Mouse (Mus musculus): ENCODE measurements around the gene Rab7b. TPM values are rescaled to one million over a fixed set of nuclear protein-coding genes. Genes with fewer than 3 reads are reported as not detected.

Gene Rab7b
- polyA plus RNA-seq, 1 experiment from 2014 or later: 14.0 TPM

GRCm38 (mm10) chr1:131723549-131723948 lies 35.1 kb downstream of the Rab7b start:
- ATAC-seq (ENCODE audit: insufficient number of reproducible peaks, low FRiP score, low TSS enrichment, low read depth): no peak
- no peaks in the 10 kb centered on the region for H3K27me3 ChIP-seq
- 82% methylated on average over 4 of the region's 4 CpGs for WGBS

DNA sequence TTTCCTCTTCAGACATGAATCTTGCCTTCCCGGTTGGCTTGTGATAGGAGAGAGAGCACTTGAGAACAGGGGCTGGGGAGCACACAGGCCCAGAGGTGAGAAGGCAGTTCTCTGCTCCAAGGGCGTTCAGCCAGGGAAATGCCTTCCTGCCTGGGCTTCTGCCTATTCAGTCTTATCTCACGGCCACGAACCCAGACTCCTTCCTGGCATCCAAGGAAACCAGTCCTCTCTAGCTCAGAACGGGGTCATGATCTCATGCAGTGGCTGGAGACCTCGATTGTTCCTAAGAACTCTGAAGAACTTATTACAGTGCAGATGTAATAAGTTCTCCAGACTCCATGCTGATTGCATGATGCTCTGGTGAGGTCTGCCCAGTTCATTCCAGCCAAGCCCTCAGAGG lies 38.1 kb downstream of the Rab7b start:
- ATAC-seq (ENCODE audit: insufficient number of reproducible peaks, low FRiP score, low TSS enrichment, low read depth): no peak
- WGBS: 62% methylated on average over 6 of the region's 6 CpGs

More at GRCm38 (mm10) chr1:131723549-131723948, 35.1 kb downstream of the Rab7b start:
- no peak overlapping the region for H3K4me3 ChIP-seq
- H3K4me1 ChIP-seq: no peaks in the 10 kb centered on the region
- H3K36me3 ChIP-seq: no peaks in the 10 kb centered on the region
- H3K27ac ChIP-seq: no peak overlapping the region
- no peak overlapping the region for H3K4me2 ChIP-seq
- H3K9ac ChIP-seq: no peak overlapping the region
- no peaks in the 10 kb centered on the region for H3K9me3 ChIP-seq

DNA sequence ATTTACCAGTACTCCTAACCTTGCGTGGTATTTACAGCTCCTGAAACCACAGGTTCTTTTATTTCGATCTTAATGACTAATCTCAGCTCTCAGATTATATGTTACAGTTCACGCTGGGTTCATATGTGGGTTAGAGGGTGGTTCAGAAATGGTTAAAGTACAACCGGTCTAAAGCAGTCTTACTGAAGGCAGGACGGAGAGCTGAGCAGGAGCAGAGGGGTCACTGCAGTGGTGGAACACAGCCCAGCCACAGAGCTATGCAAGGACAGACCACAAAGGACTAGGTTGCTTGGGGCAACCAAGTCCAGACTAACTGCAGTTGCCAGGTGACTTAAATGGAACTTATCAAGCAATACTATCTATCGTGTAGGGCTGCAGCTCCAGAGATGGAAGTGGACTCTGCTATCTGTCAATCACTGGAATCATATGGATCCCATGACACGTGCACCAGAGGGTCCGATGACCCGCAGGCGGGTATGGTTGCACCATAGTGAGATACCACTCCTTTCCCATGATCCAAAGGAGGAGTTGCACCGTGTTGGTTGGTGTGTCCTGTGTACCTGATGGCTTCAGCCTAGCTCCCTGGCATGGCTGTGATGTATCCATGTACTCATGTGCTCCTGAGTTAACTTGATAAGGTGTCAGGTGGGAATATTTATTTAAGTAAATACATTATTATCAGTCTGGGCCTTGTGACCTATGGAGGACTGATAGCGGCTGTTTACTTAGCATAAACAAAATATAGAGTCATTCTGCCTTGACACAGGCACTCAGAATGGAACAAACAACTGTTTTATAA lies 42.3 kb downstream of the Rab7b start:
- Histone ChIP-seq H3K9me3 (no peaks in the 10 kb centered on the region), H3K9ac (no peak overlapping the region), H3K4me1 (no peaks in the 10 kb centered on the region), H3K4me3 (no peak overlapping the region), H3K36me3 (no peaks in the 10 kb centered on the region), H3K4me2 (no peak overlapping the region), H3K27me3 (no peaks in the 10 kb centered on the region), H3K27ac (no peak overlapping the region)
- 71% methylated on average over 12 of the region's 12 CpGs for WGBS
- no peak for ATAC-seq (ENCODE audit: insufficient number of reproducible peaks, low FRiP score, low TSS enrichment, low read depth)

More for the DNA sequence above, 38.1 kb downstream of the Rab7b start:
- H3K4me1 ChIP-seq: no peaks in the 10 kb centered on the region
- no peaks in the 10 kb centered on the region for H3K9me3 ChIP-seq
- no peaks in the 10 kb centered on the region for H3K27me3 ChIP-seq
- no peak overlapping the region for H3K9ac ChIP-seq
- H3K27ac ChIP-seq: no peak overlapping the region
- no peak overlapping the region for H3K4me3 ChIP-seq
- H3K36me3 ChIP-seq: no peaks in the 10 kb centered on the region
- H3K4me2 ChIP-seq: no peak overlapping the region

GRCm38 (mm10) chr1:131733474-131734180 lies 45.1 kb downstream of the Rab7b start:
- Histone ChIP-seq H3K4me3 (no peak overlapping the region), H3K36me3 (no peaks in the 10 kb centered on the region), H3K9ac (no peak overlapping the region), H3K9me3 (no peaks in the 10 kb centered on the region), H3K4me1 (peaks cover 3% of the 10 kb centered on the region; the same call in 1 of the 2 replicates), H3K4me2 (no peak overlapping the region), H3K27ac (no peak overlapping the region), H3K27me3 (no peaks in the 10 kb centered on the region)
- 77% methylated on average over 13 of the region's 13 CpGs for WGBS
- ATAC-seq (ENCODE audit: insufficient number of reproducible peaks, low FRiP score, low TSS enrichment, low read depth): no peak

DNA sequence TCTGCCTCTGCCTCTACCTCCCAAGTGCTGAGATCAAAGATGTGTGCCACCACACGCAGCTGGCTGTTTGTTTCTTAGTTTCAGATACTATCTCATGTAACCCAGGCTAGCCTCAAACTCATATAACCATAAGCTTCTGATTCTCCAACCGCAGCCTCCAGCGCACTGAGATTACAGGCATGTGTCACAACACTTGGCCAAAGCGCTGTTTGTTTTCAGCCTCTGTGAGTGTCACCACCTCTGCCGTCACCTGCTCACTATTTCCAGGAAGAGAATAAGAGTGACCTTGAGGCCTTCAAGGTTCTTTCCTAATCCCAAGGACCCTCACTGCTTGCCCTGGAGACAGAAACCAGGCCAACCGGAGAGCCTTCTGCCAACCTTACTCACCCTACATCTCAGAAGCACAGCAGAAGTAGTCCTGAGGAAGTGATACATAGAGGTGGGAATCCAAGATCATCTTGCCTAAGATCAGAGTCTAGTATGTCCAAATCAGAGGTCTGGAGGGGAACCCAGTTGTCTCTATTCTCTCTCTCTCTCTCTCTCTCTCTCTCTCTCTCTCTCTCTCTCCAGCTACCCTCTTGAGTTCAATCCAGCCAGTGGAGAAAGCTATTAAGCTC lies 46.3 kb downstream of the Rab7b start:
- Histone ChIP-seq H3K9me3 (no peaks in the 10 kb centered on the region), H3K36me3 (no peaks in the 10 kb centered on the region), H3K27ac (no peak overlapping the region), H3K4me3 (no peak overlapping the region), H3K9ac (no peak overlapping the region), H3K27me3 (no peaks in the 10 kb centered on the region), H3K4me1 (peaks cover 3% of the 10 kb centered on the region; the same call in 1 of the 2 replicates), H3K4me2 (no peak overlapping the region)
- WGBS: 90% methylated on average over 6 of the region's 6 CpGs
- no peak for ATAC-seq (ENCODE audit: insufficient number of reproducible peaks, low FRiP score, low TSS enrichment, low read depth)

- no peaks in the 10 kb centered on the region for H3K27me3 ChIP-seq
- H3K4me2 ChIP-seq: no peak overlapping the region
- no peak for ATAC-seq (ENCODE audit: insufficient number of reproducible peaks, low FRiP score, low TSS enrichment, low read depth)
- no peaks in the 10 kb centered on the region for H3K36me3 ChIP-seq
- H3K9me3 ChIP-seq: no peaks in the 10 kb centered on the region
- 87% methylated on average over 9 of the region's 9 CpGs for WGBS
- no peak overlapping the region for H3K9ac ChIP-seq
- H3K27ac ChIP-seq: no peak overlapping the region
- H3K4me1 ChIP-seq: peaks cover 3% of the 10 kb centered on the region; the same call in 1 of the 2 replicates
- no peak overlapping the region for H3K4me3 ChIP-seq
Measured at GRCm38 (mm10) chr1:131736494-131736893, 48.0 kb downstream of the Rab7b start.

DNA sequence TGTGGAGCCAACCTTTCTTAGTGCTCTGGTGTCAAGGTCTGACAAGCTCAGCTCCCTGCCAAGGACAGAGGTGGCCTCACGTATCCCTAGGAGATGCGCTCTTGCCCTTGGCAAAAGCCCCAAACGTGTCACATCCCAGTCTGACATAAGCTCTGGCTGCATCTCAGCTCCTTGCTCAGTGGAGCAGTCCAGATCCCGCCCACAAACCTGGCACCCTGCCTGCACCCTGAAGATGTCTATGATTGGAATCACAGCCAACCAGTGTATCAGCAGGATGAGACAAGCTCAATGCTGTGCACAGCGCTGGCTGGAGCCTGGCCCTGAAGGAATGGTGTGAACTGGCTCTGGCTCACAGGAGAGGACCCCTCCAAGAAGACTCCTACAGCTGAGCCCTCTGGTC lies 48.8 kb downstream of the Rab7b start:
- ATAC-seq (ENCODE audit: insufficient number of reproducible peaks, low FRiP score, low TSS enrichment, low read depth): peak; percentile 33; the same call in 1 of the 2 replicates
- Histone ChIP-seq H3K36me3 (no peaks in the 10 kb centered on the region), H3K4me3 (no peak overlapping the region), H3K27me3 (no peaks in the 10 kb centered on the region), H3K9ac (no peak overlapping the region), H3K4me2 (no peak overlapping the region), H3K9me3 (no peaks in the 10 kb centered on the region), H3K4me1 (peaks cover 3% of the 10 kb centered on the region; the same call in 1 of the 2 replicates), H3K27ac (no peak overlapping the region)
- WGBS: 57% methylated on average over 5 of the region's 5 CpGs

DNA sequence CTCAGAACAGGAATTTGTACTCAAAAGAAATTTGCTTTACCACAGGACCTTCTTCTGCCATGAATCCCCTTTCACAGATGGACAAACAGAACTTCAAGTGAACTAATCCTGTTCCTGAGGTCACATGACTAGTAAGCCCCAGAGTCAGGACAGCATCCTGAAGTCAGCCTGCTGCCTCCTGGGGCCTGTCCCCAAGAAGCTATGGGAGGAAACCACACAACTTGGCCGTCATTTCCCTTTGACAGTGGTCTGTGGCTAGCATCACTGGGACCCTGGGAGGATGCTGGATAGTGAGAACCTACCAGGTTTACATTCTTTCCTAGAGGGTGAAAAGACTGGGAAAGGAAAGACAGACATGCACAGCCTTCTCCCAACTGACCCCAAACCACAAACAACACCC lies 50.3 kb downstream of the Rab7b start:
- Histone ChIP-seq H3K36me3 (no peaks in the 10 kb centered on the region), H3K4me2 (no peak overlapping the region), H3K27ac (no peak overlapping the region), H3K9me3 (no peaks in the 10 kb centered on the region), H3K4me3 (no peak overlapping the region), H3K4me1 (peaks cover 3% of the 10 kb centered on the region; the same call in 1 of the 2 replicates), H3K9ac (no peak overlapping the region), H3K27me3 (no peaks in the 10 kb centered on the region)
- WGBS: 63% methylated on average over 1 of the region's 1 CpGs
- no peak for ATAC-seq (ENCODE audit: insufficient number of reproducible peaks, low FRiP score, low TSS enrichment, low read depth)

GRCm38 (mm10) chr1:131739481-131740160 lies 51.1 kb downstream of the Rab7b start:
- no peak overlapping the region for H3K27ac ChIP-seq
- WGBS: 91% methylated on average over 9 of the region's 9 CpGs
- no peaks in the 10 kb centered on the region for H3K9me3 ChIP-seq
- no peaks in the 10 kb centered on the region for H3K27me3 ChIP-seq
- no peaks in the 10 kb centered on the region for H3K36me3 ChIP-seq
- no peak overlapping the region for H3K4me3 ChIP-seq
- peaks cover 3% of the 10 kb centered on the region; the same call in 1 of the 2 replicates for H3K4me1 ChIP-seq
- no peak overlapping the region for H3K4me2 ChIP-seq
- no peak for ATAC-seq (ENCODE audit: insufficient number of reproducible peaks, low FRiP score, low TSS enrichment, low read depth)
- H3K9ac ChIP-seq: no peak overlapping the region

GRCm38 (mm10) chr1:131743868-131744464 lies 55.5 kb downstream of the Rab7b start, which contains the start of gene Slc26a9:
TSS of gene Slc26a9 (plus strand) at chr1:131744022.
- no peak within 1 kb of the TSS for H3K4me3 ChIP-seq
- WGBS: 63% methylated on average over 10 of the region's 10 CpGs
- H3K36me3 ChIP-seq: no peaks in the 10 kb centered on the region
- H3K9ac ChIP-seq: no peak within 1 kb of the TSS
- no peak within 1 kb of the TSS for H3K4me2 ChIP-seq
- no peak within 1 kb of the TSS for H3K27ac ChIP-seq
- no peaks in the 10 kb centered on the region for H3K4me1 ChIP-seq
- H3K9me3 ChIP-seq: no peaks in the 10 kb centered on the region
- no peak for ATAC-seq (ENCODE audit: insufficient number of reproducible peaks, low FRiP score, low TSS enrichment, low read depth)
- H3K27me3 ChIP-seq: no peaks in the 10 kb centered on the region

DNA sequence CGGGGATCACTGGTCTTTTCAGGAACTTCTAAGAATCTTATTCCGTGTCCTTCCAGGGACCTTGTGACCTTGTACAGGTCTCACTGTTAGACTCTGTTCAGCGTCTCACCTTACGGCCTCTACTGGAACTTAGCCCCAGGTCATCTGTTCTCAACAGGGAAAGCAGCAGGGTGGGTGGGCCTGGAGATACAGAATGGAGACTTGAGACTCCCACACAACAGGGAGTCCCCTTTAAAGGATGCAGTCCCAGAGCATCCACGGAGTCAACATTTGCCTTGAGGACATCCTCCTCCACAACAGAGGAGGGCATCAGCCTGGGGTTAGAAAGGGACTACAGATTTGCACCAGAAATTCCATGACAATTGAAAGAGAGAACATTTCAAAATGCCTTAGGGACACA lies 56.9 kb downstream of the Rab7b start:
- Histone ChIP-seq H3K27me3 (no peaks in the 10 kb centered on the region), H3K4me2 (no peak overlapping the region), H3K36me3 (no peaks in the 10 kb centered on the region), H3K9me3 (no peaks in the 10 kb centered on the region), H3K4me1 (no peaks in the 10 kb centered on the region), H3K9ac (no peak overlapping the region), H3K4me3 (no peak overlapping the region), H3K27ac (no peak overlapping the region)
- WGBS: 61% methylated on average over 5 of the region's 5 CpGs
- ATAC-seq (ENCODE audit: insufficient number of reproducible peaks, low FRiP score, low TSS enrichment, low read depth): no peak
